Mouse (Mus musculus): ENCODE data around the gene Grid2. TPM values are rescaled to one million over a fixed set of nuclear protein-coding genes. Genes with fewer than 3 reads are reported as not detected.

Grid2 gene
- polyA plus RNA-seq, 1 experiment from 2014 or later, result 3.3 TPM

DNA sequence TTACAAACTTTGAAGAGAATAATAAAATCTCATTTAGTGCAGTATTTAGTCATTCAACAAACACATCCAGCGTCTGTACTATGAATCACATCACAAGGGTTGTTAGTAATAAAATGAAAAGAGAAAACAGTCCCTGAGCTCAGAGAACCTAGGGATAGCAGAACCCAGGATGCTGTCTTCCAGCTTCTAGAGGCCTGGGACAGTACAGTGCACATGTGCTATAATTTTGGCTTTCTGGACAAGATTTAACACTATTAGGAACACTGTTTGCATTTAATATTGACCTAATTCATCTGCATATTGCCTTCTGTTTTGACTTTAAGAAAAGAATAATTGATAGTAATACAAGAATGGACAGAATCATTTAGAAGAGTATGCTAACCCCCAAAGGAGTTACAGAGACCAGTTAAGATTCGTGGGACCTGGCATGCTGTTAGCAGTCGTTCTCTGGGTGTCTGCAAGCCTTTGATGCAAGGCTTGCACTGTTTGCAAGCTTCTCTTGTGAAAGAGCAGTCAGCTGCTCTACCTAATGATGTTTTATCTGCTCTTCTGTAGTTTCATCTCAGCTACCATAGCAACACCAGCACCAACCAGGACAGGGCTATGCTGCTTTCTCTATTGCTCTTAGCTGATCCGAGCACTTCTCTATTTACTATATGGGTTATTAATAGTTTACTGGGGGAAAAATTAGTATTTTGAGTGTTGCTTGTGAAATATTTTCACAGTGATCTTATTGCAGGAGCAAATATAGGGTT lies 1234.8 kb downstream of the Grid2 start:
- Histone ChIP-seq H3K36me3 (no peaks in the 10 kb centered on the region), H3K27me3 (ENCODE audit: insufficient read depth, poor library complexity, severe bottlenecking) (no peaks in the 10 kb centered on the region), H3K27ac (no peak overlapping the region), H3K9me3 (no peaks in the 10 kb centered on the region), H3K4me1 (replicated peaks) (no peaks in the 10 kb centered on the region), H3K4me3 (no peak overlapping the region)
- no peak for DNase-seq (ENCODE audit: low spot score)
- 75% methylated on average over 4 of the region's 4 CpGs for WGBS

DNA sequence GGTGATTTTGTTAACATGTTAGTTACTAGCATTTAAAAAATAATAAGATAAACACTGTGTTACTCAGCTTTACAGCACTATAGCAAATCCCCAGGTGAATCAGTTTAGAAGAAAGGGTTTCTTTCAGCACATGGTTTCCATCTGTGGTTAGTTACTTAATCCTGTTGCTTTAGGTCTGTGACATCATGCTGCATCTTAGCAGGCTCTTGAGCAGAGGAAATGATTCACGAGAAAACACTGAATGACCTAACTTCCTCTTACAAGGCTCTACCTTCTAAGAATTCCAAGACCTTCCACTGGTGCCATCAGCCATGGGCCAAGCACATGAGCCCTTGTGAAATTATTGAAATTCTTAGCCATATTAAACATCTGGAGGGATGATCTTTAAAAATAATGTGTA lies 1248.7 kb downstream of the Grid2 start:
- H3K27ac ChIP-seq, result no peak overlapping the region
- no peaks in the 10 kb centered on the region for H3K4me1 ChIP-seq (replicated peaks)
- H3K4me3 ChIP-seq, result no peak overlapping the region
- 65% methylated on average over 1 of the region's 1 CpGs for WGBS
- H3K36me3 ChIP-seq, result no peaks in the 10 kb centered on the region
- DNase-seq (ENCODE audit: low spot score), result no peak
- H3K27me3 ChIP-seq (ENCODE audit: insufficient read depth, poor library complexity, severe bottlenecking), result no peaks in the 10 kb centered on the region
- no peaks in the 10 kb centered on the region for H3K9me3 ChIP-seq

DNA sequence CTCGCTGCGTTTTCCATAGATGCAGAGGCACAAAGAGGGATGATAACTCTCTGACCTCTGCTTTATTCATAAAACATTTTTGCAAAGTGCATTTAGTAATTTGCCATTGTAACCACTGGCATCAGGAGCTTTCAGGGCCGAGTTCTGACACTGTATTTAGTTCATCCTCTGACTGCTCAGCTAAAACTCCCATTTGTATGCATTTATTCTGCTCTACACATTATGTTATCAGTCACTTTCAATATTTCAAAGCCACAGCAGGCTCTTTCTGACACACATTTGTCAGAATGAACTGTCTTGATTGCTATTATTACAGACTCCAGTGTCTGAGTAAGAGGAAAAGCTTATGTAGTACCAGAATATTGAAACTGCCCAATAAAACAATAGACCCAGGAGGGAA lies 1286.5 kb downstream of the Grid2 start:
- H3K4me1 ChIP-seq (replicated peaks), result no peaks in the 10 kb centered on the region
- H3K4me3 ChIP-seq, result no peak overlapping the region
- DNase-seq (ENCODE audit: low spot score), result no peak
- no peaks in the 10 kb centered on the region for H3K27me3 ChIP-seq (ENCODE audit: insufficient read depth, poor library complexity, severe bottlenecking)
- no peaks in the 10 kb centered on the region for H3K36me3 ChIP-seq
- H3K27ac ChIP-seq, result no peak overlapping the region
- WGBS, result 80% methylated on average over 3 of the region's 3 CpGs
- no peaks in the 10 kb centered on the region for H3K9me3 ChIP-seq

DNA sequence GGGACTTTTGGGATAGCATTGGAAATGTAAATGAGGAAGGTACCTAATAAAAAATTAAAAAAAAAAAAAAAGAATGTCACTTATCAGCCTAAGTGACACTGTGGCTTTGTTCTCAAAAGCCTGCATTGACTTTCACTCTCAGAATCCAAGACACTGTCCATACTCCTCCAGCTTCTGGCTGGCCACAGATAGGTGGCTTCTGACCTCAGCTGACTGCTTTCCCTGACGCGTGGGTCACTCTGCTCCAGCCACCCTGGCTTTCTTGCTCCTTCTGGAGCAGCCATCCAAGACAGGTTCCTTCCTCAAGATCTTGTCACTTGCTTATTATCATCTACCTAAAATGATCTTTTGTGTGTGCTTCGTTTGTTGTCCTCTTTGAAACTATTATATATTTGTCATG lies 1298.0 kb downstream of the Grid2 start:
- 78% methylated on average over 3 of the region's 3 CpGs for whole genome bisulfite sequencing
- Histone ChIP-seq H3K27ac (no peak overlapping the region), H3K36me3 (no peaks in the 10 kb centered on the region), H3K4me1 (replicated peaks) (no peaks in the 10 kb centered on the region), H3K27me3 (ENCODE audit: insufficient read depth, poor library complexity, severe bottlenecking) (no peaks in the 10 kb centered on the region), H3K9me3 (no peaks in the 10 kb centered on the region), H3K4me3 (no peak overlapping the region)
- DNase-seq (ENCODE audit: low spot score), result no peak

DNA sequence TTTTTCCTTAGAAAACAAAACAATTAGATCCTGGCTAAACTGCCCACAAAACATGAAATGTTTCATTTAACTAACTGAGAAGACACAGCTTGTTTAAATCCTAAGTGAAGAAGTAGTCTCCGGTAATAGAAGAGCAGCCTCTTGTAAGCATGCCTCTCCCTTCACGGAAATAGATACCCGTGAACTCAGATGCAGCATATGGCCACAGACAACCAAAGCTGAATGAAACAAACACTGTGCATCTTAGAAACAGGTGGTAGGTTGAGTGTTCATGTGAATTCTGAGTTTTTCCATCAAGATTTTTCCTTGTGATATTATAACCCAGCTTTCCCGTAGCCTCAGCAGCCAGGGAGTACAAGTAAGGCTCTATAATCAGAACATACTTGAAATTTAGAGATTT lies 1299.5 kb downstream of the Grid2 start:
- no peak for DNase-seq (ENCODE audit: low spot score)
- H3K9me3 ChIP-seq, result no peaks in the 10 kb centered on the region
- no peak overlapping the region for H3K27ac ChIP-seq
- H3K4me1 ChIP-seq (replicated peaks), result no peaks in the 10 kb centered on the region
- WGBS, result 84% methylated on average over 4 of the region's 4 CpGs
- no peaks in the 10 kb centered on the region for H3K27me3 ChIP-seq (ENCODE audit: insufficient read depth, poor library complexity, severe bottlenecking)
- H3K4me3 ChIP-seq, result no peak overlapping the region
- H3K36me3 ChIP-seq, result no peaks in the 10 kb centered on the region

DNA sequence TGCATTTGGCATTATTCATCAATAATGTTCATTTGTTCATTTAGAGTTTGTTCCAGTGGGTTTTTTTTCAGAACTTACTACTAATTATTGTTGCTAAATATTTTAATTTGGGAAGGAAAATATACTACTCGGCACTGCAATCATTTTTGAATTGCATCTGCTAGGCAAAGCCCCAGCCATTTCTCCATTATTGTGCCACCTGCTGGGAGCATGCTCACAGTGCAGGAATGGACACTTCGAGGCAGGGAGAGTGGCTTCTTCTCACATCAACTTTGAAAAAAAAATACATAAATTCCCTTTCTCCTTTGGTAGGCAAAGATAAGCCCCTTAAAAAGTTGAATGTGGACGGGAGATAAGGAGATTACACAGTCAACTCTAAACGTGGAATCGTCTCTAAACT lies 1312.9 kb downstream of the Grid2 start:
- Histone ChIP-seq H3K36me3 (no peaks in the 10 kb centered on the region), H3K27ac (no peak overlapping the region), H3K4me3 (no peak overlapping the region), H3K4me1 (replicated peaks) (no peaks in the 10 kb centered on the region), H3K27me3 (ENCODE audit: insufficient read depth, poor library complexity, severe bottlenecking) (no peaks in the 10 kb centered on the region), H3K9me3 (no peaks in the 10 kb centered on the region)
- whole genome bisulfite sequencing, result 75% methylated on average over 5 of the region's 5 CpGs
- no peak for DNase-seq (ENCODE audit: low spot score)

DNA sequence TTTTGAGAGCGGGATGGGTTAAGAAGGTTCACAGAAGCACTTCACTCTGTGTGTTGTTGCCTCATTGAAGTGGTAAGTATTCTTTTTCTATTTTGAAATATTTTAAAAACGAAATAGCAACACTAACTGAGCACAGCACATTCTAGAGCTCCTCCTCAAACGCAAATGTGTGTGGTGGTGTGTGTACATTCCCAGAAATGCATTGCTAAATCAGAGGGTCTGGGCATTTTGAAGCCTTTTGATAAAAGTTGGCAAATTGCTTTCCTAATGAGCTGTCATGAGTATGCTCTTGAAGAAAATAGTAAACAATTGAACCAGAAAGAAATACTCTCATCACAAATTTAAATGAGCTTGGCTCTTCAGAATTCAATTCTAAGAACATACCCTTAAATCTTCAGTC lies 1325.7 kb downstream of the Grid2 start:
- WGBS, result 82% methylated on average over 3 of the region's 3 CpGs
- Histone ChIP-seq H3K27me3 (ENCODE audit: insufficient read depth, poor library complexity, severe bottlenecking) (no peaks in the 10 kb centered on the region), H3K27ac (no peak overlapping the region), H3K9me3 (no peaks in the 10 kb centered on the region), H3K4me3 (no peak overlapping the region), H3K4me1 (replicated peaks) (no peaks in the 10 kb centered on the region), H3K36me3 (no peaks in the 10 kb centered on the region)
- DNase-seq (ENCODE audit: low spot score), result no peak

DNA sequence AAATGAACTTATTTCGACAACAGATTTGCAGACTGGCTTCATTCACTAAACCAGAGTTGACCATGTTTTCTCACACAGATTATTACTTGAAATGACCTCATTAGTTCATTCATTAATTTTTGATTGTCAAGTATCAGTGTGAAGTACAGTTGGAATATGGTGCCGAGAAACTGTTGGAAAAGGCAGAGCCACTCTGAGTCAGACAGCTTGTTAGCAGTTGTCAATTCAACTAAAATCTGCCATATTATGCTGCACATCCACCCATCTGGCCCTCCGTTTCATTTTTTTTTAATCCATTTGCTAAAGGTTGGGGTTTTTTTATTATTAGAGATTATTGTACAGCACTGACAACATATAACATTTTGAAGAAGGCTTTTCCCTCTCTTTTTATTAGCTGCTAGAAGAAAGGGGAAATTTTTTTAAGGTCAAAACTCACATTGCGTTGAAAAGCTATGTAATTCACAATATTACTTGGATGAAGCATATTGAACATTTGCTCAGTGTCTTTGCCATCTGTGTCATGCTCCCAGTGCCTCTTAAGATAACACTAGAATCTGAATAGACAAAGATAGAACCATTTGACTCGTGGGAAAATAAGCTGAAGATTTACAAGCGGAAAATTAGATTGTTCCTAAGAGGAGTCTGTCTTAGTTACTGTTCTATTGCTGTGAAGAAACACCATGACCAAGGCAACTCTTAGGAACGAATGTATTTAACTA lies 1333.0 kb downstream of the Grid2 start:
- Histone ChIP-seq H3K36me3 (no peaks in the 10 kb centered on the region), H3K4me3 (no peak overlapping the region), H3K4me1 (replicated peaks) (no peaks in the 10 kb centered on the region), H3K27ac (no peak overlapping the region), H3K9me3 (no peaks in the 10 kb centered on the region), H3K27me3 (ENCODE audit: insufficient read depth, poor library complexity, severe bottlenecking) (no peaks in the 10 kb centered on the region)
- WGBS, result 86% methylated on average over 7 of the region's 7 CpGs
- DNase-seq (ENCODE audit: low spot score), result no peak

DNA sequence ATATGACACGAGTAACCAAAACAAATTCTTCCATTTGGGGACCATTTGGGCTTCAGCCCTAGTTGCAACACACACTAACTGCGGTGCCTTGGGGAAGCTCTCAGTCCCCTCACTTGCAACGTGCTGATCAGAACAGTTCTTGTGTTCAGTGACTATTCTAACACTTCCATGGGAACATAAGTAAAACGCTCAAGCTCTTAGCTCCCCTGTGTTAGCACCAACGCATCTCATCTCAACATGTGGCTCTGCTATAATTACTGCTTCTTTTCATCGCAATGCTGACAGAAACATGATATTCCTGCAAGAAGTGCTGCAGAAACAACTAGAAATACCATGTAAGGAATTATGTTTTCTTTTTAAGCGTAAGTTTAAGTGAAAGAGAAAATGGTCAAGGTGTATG lies 1340.6 kb downstream of the Grid2 start:
- no peak for DNase-seq (ENCODE audit: low spot score)
- no peaks in the 10 kb centered on the region for H3K36me3 ChIP-seq
- 70% methylated on average over 7 of the region's 7 CpGs for WGBS
- H3K27ac ChIP-seq, result peak overlapping the region; percentile 83
- H3K27me3 ChIP-seq (ENCODE audit: insufficient read depth, poor library complexity, severe bottlenecking), result no peaks in the 10 kb centered on the region
- no peaks in the 10 kb centered on the region for H3K9me3 ChIP-seq
- no peak overlapping the region for H3K4me3 ChIP-seq
- peaks cover 26% of the 10 kb centered on the region for H3K4me1 ChIP-seq (replicated peaks)

DNA sequence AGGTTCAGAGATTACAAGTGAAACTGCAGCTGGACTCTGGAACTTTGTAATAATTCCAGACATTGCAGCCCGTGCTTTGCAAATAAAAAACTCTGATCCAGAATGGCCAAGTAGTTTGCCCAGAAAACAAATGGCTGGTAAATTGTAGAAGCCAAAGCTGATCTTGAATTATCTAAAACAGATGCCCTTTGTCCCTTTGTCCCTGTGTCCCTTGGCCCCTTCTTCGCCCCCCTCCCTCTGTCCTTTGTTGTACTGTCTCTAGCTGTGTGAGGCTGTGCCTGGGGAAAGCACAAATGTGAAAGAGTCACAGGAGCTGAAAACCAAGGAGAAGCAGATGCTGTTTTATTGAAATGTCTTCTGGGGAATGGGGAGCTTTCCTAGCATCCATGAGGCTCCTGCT lies 1341.2 kb downstream of the Grid2 start:
- peaks cover 26% of the 10 kb centered on the region for H3K4me1 ChIP-seq (replicated peaks)
- H3K36me3 ChIP-seq, result no peaks in the 10 kb centered on the region
- peak; percentile 45 for DNase-seq (ENCODE audit: low spot score)
- H3K27ac ChIP-seq, result peak overlapping the region; percentile 83
- no peaks in the 10 kb centered on the region for H3K9me3 ChIP-seq
- WGBS, result 33% methylated on average over 2 of the region's 2 CpGs
- no peaks in the 10 kb centered on the region for H3K27me3 ChIP-seq (ENCODE audit: insufficient read depth, poor library complexity, severe bottlenecking)
- H3K4me3 ChIP-seq, result no peak overlapping the region

DNA sequence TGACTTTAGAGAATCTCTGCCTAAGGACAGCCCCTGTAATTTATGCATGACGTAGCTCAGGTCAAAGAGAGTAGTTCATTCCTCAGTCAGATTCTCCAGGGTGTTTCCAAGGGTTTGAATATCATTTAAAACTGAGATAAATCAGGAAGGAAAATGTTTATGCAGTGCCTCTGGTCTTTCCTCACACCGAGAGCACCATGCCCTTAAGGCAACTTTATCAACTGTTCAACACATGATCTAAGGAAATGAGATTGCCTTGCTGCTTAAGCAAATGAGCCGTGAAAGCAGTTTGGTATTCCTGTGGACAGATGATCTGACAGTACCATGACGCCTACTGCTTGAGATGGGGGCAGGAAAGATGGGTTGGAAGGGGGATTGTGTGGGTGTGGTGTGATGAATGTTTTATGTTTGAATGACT lies 1342.5 kb downstream of the Grid2 start:
- no peak for DNase-seq (ENCODE audit: low spot score)
- no peaks in the 10 kb centered on the region for H3K9me3 ChIP-seq
- no peak overlapping the region for H3K27ac ChIP-seq
- H3K4me1 ChIP-seq (replicated peaks), result peaks cover 26% of the 10 kb centered on the region
- no peaks in the 10 kb centered on the region for H3K27me3 ChIP-seq (ENCODE audit: insufficient read depth, poor library complexity, severe bottlenecking)
- no peaks in the 10 kb centered on the region for H3K36me3 ChIP-seq
- no peak overlapping the region for H3K4me3 ChIP-seq
- WGBS, result 17% methylated on average over 4 of the region's 4 CpGs

DNA sequence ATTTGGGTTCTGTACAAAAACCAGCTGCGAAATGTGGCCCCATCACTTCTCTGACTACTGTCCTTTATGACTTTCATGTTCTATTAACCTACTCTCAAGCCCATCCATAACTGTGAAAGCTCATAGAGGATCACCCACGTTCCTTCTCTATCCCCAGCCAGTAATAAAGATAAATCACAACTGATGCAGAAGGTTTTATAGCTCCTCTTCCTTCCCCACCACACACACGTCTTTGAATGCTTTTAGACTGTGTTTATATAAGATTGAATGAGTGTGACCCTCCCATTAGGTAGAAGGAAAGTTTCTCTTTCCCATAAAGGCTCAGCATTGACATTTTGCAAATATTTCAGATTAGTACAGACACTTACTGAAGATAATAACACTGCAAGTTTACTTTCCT lies 1350.1 kb downstream of the Grid2 start:
- Histone ChIP-seq H3K27me3 (ENCODE audit: insufficient read depth, poor library complexity, severe bottlenecking) (no peaks in the 10 kb centered on the region), H3K9me3 (no peaks in the 10 kb centered on the region), H3K36me3 (no peaks in the 10 kb centered on the region), H3K27ac (no peak overlapping the region), H3K4me1 (replicated peaks) (no peaks in the 10 kb centered on the region), H3K4me3 (no peak overlapping the region)
- 76% methylated on average over 3 of the region's 3 CpGs for WGBS
- no peak for DNase-seq (ENCODE audit: low spot score)

DNA sequence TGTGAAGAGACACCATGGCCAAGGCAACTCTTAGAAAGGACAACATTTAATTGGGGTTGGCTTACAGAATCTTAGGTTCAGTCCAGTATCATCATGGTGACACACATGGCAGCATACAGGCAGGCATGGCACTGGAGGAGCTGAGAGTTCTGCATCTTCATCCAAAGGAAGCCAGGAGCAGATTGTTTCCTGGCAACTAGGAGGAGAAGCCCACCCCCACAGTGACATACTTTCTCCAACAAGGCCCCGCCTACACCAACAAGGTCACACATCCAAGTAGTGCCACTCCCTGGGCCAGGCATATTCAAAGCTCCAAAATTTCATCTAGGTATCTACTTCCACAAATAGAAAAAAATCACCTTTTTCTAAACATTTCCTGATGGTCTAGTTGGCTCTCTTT lies 1351.4 kb downstream of the Grid2 start:
- Histone ChIP-seq H3K36me3 (no peaks in the 10 kb centered on the region), H3K27ac (no peak overlapping the region), H3K27me3 (ENCODE audit: insufficient read depth, poor library complexity, severe bottlenecking) (no peaks in the 10 kb centered on the region), H3K9me3 (no peaks in the 10 kb centered on the region), H3K4me1 (replicated peaks) (no peaks in the 10 kb centered on the region), H3K4me3 (no peak overlapping the region)
- DNase-seq (ENCODE audit: low spot score), result no peak
- 93% methylated on average over 1 of the region's 1 CpGs for WGBS

Data from hindbrain, embryonic 10.5 days (tissue).